Mouse (Mus musculus) embryonic stem cell, embryonic (primary cell): ENCODE measurements at regions not wholly inside any gene's neighbourhood (a gene's known extent, or its start where the extent isn't known, plus 50 kb on each side); places are given as distances from the start of the nearest gene placed in this dataset.

Experiments
- CTCF ChIA-PET, 4 experiments: fragments of 300-600 bp in 2 of 4; fragments of 350-600 bp in 2 of 4; sonication (Branson Sonifier 250); formaldehyde crosslinking; loops; one replicate each; lab custom pipeline; 2022; ENCODE audit warnings: inconsistent platforms in 2 of 4; lab: Charles Lee
- POLR2A ChIA-PET, 4 experiments: fragments of 300-600 bp in 2 of 4; fragments of 350-600 bp in 2 of 4; sonication (Branson Sonifier 250); formaldehyde crosslinking; loops; one replicate each; lab custom pipeline; 2022; ENCODE audit warnings: antibody characterized with exemption in 4 of 4, inconsistent platforms in 1 of 4; lab: Charles Lee

- CTCF ChIA-PET = no interaction called here
- POLR2A ChIA-PET = no interaction called here
Observed at GRCm38 (mm10) chr5:101331825-101332224, 333.0 kb downstream of the Nkx6-1 start.

GRCm38 (mm10) chr5:101326122-101326521 lies 338.7 kb downstream of the Nkx6-1 start:
- ChIA-PET CTCF (no interaction called here), POLR2A (interaction anchor here in 1 of 4 experiments (0.9 kb wide), 1 partner anchor 340 kb away, joined by 4 read pairs; no protein-coding TSS in a partner anchor)

- POLR2A ChIA-PET = interaction anchor here in 1 of 4 experiments (0.6 kb wide), 2 partner anchors 134 to 548 kb away, joined by 3 read pairs; no protein-coding TSS in a partner anchor
- CTCF ChIA-PET = no interaction called here
Observed at GRCm38 (mm10) chr5:101323041-101323950, 341.5 kb downstream of the Nkx6-1 start.

- ChIA-PET CTCF (interaction anchor here in 1 of 4 experiments (1.0 kb wide), 1 partner anchor 625 kb away, joined by 3 read pairs; the partner anchor contains the start of gene Coq2), POLR2A (no interaction called here)
Observed at GRCm38 (mm10) chr5:101299986-101300385, 364.8 kb downstream of the Nkx6-1 start.

- ChIA-PET CTCF (no interaction called here), POLR2A (no interaction called here)
Observed at GRCm38 (mm10) chr5:101298411-101298810, 366.4 kb downstream of the Nkx6-1 start.

GRCm38 (mm10) chr5:101297511-101298102 lies 367.2 kb downstream of the Nkx6-1 start:
- CTCF ChIA-PET = no interaction called here
- POLR2A ChIA-PET = no interaction called here

- ChIA-PET POLR2A (no interaction called here), CTCF (interaction anchor here in 2 of 4 experiments (0.6 to 1.1 kb wide), 3 partner anchors 275 to 931 kb away, joined by 3 to 4 read pairs (median 3); no protein-coding TSS in a partner anchor)
Observed at GRCm38 (mm10) chr5:101295941-101296340, 368.9 kb downstream of the Nkx6-1 start.

GRCm38 (mm10) chr5:101294031-101294430 lies 370.8 kb downstream of the Nkx6-1 start:
- CTCF ChIA-PET = no interaction called here
- POLR2A ChIA-PET = no interaction called here

GRCm38 (mm10) chr5:101288358-101288757 lies 376.4 kb downstream of the Nkx6-1 start:
- ChIA-PET POLR2A (no interaction called here), CTCF (interaction anchor here (0.6 to 1.9 kb wide), 14 partner anchors 23 to 400 kb away, joined by 3 to 8 read pairs (median 4); no protein-coding TSS in a partner anchor)

GRCm38 (mm10) chr5:101285941-101286340 lies 378.9 kb downstream of the Nkx6-1 start:
- ChIA-PET POLR2A (interaction anchor here in 1 of 4 experiments (1.5 kb wide), 1 partner anchor 374 kb away, joined by 3 read pairs; no protein-coding TSS in a partner anchor), CTCF (no interaction called here)

- CTCF ChIA-PET = no interaction called here
- POLR2A ChIA-PET = no interaction called here
Observed at GRCm38 (mm10) chr5:101250474-101250873, 405.0 kb downstream of the Gpat3 start.

GRCm38 (mm10) chr5:101242651-101243050 lies 397.1 kb downstream of the Gpat3 start:
- ChIA-PET POLR2A (no interaction called here), CTCF (no interaction called here)

- CTCF ChIA-PET = no interaction called here
Observed at GRCm38 (mm10) chr5:101239298-101240118, 394.0 kb downstream of the Gpat3 start.

GRCm38 (mm10) chr5:101236163-101236693 lies 390.7 kb downstream of the Gpat3 start:
- POLR2A ChIA-PET = interaction anchor here in 1 of 4 experiments (0.7 to 1.2 kb wide), 2 partner anchors 8 to 265 kb away, joined by 3 read pairs; no protein-coding TSS in a partner anchor
- CTCF ChIA-PET = no interaction called here

More at GRCm38 (mm10) chr5:101239298-101240118, 394.0 kb downstream of the Gpat3 start:
- POLR2A ChIA-PET = no interaction called here

GRCm38 (mm10) chr5:101222390-101222789 lies 376.9 kb downstream of the Gpat3 start:
- ChIA-PET POLR2A (no interaction called here), CTCF (no interaction called here)

GRCm38 (mm10) chr5:101218082-101218481 lies 372.6 kb downstream of the Gpat3 start:
- ChIA-PET POLR2A (no interaction called here), CTCF (no interaction called here)

GRCm38 (mm10) chr5:101216837-101217571 lies 371.5 kb downstream of the Gpat3 start:
- ChIA-PET CTCF (no interaction called here), POLR2A (no interaction called here)

GRCm38 (mm10) chr5:101211974-101212373 lies 366.5 kb downstream of the Gpat3 start:
- ChIA-PET POLR2A (no interaction called here), CTCF (interaction anchor here in 1 of 4 experiments (0.7 kb wide), 1 partner anchor 438 kb away, joined by 3 read pairs; no protein-coding TSS in a partner anchor)
